Mouse (Mus musculus) forebrain, embryonic 11.5 days (tissue): ENCODE data around the gene Col18a1. TPM values are rescaled to one million over a fixed set of nuclear protein-coding genes. Genes with fewer than 3 reads are reported as not detected.
A peak's percentile ranks its signal among the peaks of the same experiment; 100 is the strongest.

Experiments
- ATAC-seq: fragments of 200-750 bp; cut with Nextera tagmentation; replicated peaks from 2 replicates; pipeline ENCODE4 v1.8.0; 2017; ENCODE audit warnings: moderate TSS enrichment; ENCODE audit not compliant: low FRiP score
- DNase-seq: peaks from one replicate; pipeline ENCODE4 v3.0.0-alpha.2; 2017; ENCODE audit warnings: low spot score
- H3K27ac ChIP-seq: fragments of 300-500 bp; sonication (generic); 2 replicates; pipeline ENCODE4 v1.5.1; 2014; ENCODE audit warnings: low read depth, low read length
- H3K27me3 ChIP-seq: fragments of 300-500 bp; sonication (generic); 2 replicates; pipeline ENCODE4 v1.6.1; 2014; ENCODE audit warnings: mild to moderate bottlenecking, low read length, mixed read lengths; ENCODE audit not compliant: control insufficient read depth, insufficient read depth
- H3K36me3 ChIP-seq: fragments of 300-500 bp; sonication (generic); 2 replicates; pipeline ENCODE4 v1.6.1; 2014; ENCODE audit warnings: mild to moderate bottlenecking, low read length, moderate library complexity, mixed read lengths; ENCODE audit not compliant: control insufficient read depth, insufficient read depth
- H3K4me1 ChIP-seq: fragments of 300-500 bp; sonication (generic); replicated peaks from 2 replicates; pipeline ENCODE4 v1.6.1; 2014; ENCODE audit warnings: low read length, mixed read lengths; ENCODE audit not compliant: control insufficient read depth, insufficient read depth
- H3K4me2 ChIP-seq: fragments of 300-500 bp; sonication (generic); 2 replicates; pipeline ENCODE4 v1.6.1; 2014; ENCODE audit warnings: low read depth, mild to moderate bottlenecking, low read length, moderate library complexity, mixed read lengths; ENCODE audit not compliant: severe bottlenecking
- H3K4me3 ChIP-seq: fragments of 300-500 bp; sonication (generic); 2 replicates; pipeline ENCODE4 v1.5.1; 2014; ENCODE audit warnings: low read depth, low read length
- H3K9ac ChIP-seq: fragments of 300-500 bp; sonication (generic); 2 replicates; pipeline ENCODE4 v1.6.1; 2014; ENCODE audit warnings: low read length
- H3K9me3 ChIP-seq: fragments of 300-500 bp; sonication (generic); 2 replicates; pipeline ENCODE4 v1.6.1; 2016; ENCODE audit warnings: low read length, mixed read lengths; ENCODE audit not compliant: control insufficient read depth
- WGBS: fragments of 180-500 bp; shearing (Covaris S2); extraction: QIAGEN DNeasy Blood & Tissue Kit; methylation state at CpG from one replicate; pipeline ENCODE4 v1.1.7; 2014; 5-methylcytosine and 5-hydroxymethylcytosine counted together
- polyA plus RNA-seq: library from polyadenylated mRNA; unstranded; fragments of >200 nt; fragmentation: Nextera tagmentation; extraction: Ambion mirVana; gene quantifications from 2 replicates; pipeline ENCODE4 v1.2.1, GENCODE M21; 2014

Col18a1 gene
- polyA plus RNA-seq, 1 experiment from 2014 or later, result 86.7 TPM

DNA sequence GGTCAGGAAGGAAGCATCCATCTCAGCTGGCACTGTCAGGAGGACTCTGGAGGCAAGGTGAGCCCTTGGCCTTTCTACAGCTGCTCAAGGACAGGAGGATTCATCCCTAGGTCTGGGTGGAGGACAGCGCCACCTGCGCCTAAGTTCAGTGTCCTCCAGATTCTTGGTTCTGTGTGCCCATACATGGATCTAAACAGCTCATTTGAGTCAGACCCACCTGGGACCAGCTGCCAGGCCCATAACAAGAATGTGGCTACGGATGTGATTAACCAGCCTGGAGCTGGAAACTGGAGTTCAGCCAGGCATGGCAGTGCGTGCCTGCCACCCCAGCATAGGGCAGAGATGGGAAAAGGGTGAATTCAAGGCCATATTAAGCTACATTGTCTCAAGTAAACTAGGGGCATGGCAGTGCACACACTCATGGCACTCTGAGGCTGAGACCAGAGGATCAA is 14.8 kb downstream of the Col18a1 start:
- DNase-seq, result no peak
- H3K9me3 ChIP-seq, result no peaks in the 10 kb centered on the region
- H3K27me3 ChIP-seq, result no peaks in the 10 kb centered on the region
- H3K27ac ChIP-seq, result peak overlapping the region; percentile 93
- WGBS, result 32% methylated on average over 4 of the region's 4 CpGs
- peaks cover 27% of the 10 kb centered on the region for H3K4me1 ChIP-seq
- H3K36me3 ChIP-seq, result no peaks in the 10 kb centered on the region
- H3K4me3 ChIP-seq, result no peak overlapping the region
- H3K4me2 ChIP-seq, result peak overlapping the region; percentile 40
- peak; percentile 18 for ATAC-seq
- peak overlapping the region; percentile 43 for H3K9ac ChIP-seq

DNA sequence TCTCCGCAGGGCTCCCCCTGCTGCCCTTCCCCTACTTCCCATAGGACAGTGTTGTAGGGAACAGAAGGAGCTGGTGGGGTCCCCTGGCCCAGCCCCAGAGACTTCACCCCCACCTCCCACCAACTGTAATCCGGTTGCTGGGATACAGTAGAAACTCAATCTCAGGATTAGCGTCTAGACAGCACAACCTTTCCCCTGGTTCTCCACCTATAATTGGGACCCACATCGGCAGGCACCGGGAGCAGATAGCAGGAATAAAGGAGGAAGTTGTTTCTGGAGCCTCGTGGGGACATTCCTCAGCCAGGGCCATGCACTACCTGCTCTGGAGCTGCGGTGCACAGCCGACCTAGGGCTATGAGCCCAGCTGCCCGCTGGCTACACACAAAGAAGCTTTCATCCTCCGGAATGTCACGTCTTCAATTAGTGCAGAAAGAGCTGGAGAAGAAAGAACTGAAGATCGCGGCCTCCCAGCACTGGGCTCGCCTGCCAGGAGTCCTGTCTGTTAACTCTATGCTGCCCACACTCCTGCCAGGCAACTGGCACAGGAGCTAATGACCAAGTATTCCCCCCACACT is 15.3 kb downstream of the Col18a1 start:
- WGBS, result 1% methylated on average over 14 of the region's 14 CpGs
- Histone ChIP-seq H3K4me2 (peak overlapping the region; percentile 40), H3K4me3 (no peak overlapping the region), H3K27me3 (no peaks in the 10 kb centered on the region), H3K9ac (peak overlapping the region; percentile 43), H3K27ac (peak overlapping the region; percentile 93), H3K4me1 (peaks cover 24% of the 10 kb centered on the region), H3K36me3 (no peaks in the 10 kb centered on the region), H3K9me3 (no peaks in the 10 kb centered on the region)
- ATAC-seq (peak; percentile 74), DNase-seq (peak; percentile 82)

DNA sequence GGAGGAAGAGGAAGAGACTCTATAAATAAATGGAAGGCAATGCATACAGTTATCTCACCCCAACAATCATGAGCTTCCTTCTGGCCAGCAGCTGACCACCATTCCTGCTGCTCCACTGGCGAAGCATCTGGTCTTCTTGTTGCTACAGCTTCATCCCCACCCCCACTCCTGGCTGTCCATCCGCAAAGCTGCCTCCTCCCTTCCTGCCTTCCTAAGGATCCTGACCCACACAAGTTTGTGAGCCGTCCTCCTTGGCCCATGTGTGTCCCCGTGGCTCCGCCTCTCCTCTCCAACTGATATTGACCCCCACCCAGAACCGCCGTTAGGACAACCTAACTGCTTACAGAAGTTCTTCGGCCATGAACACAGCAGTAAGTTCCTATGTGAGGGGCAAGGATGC is 16.3 kb downstream of the Col18a1 start:
- 41% methylated on average over 8 of the region's 8 CpGs for WGBS
- ATAC-seq (no peak), DNase-seq (no peak)

DNA sequence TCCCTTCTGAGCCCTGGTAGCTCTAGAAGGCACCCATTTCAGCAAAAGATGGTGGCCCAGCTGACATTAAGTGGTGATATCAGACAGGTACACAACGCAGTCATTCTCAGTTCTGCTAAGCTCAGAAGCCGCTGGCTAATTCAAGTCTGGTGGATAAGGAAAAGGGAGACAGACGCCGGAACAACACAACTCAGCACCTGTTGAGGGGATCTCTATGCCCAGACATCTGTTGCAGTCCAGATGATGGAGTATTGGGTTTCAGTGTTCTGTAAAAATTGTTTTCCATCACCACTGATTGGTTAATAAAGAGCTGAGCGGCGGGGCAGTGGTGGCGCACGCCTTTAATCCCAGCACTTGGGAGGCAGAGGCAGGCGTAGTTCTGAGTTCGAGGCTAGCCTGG is 18.8 kb downstream of the Col18a1 start:
- ATAC-seq (no peak), DNase-seq (no peak)
- no peak overlapping the region for H3K4me2 ChIP-seq
- no peaks in the 10 kb centered on the region for H3K36me3 ChIP-seq
- no peak overlapping the region for H3K9ac ChIP-seq
- WGBS, result 93% methylated on average over 10 of the region's 10 CpGs
- no peak overlapping the region for H3K27ac ChIP-seq
- no peak overlapping the region for H3K4me3 ChIP-seq
- H3K4me1 ChIP-seq, result peaks cover 23% of the 10 kb centered on the region
- no peaks in the 10 kb centered on the region for H3K9me3 ChIP-seq
- H3K27me3 ChIP-seq, result no peaks in the 10 kb centered on the region

More for the DNA sequence above, 16.3 kb downstream of the Col18a1 start:
- Histone ChIP-seq H3K9ac (peak overlapping the region; percentile 21; the same call in 1 of the 2 replicates), H3K9me3 (no peaks in the 10 kb centered on the region), H3K4me2 (no peak overlapping the region), H3K27me3 (no peaks in the 10 kb centered on the region), H3K4me1 (peaks cover 23% of the 10 kb centered on the region), H3K4me3 (no peak overlapping the region), H3K27ac (peak overlapping the region; percentile 93), H3K36me3 (no peaks in the 10 kb centered on the region)

DNA sequence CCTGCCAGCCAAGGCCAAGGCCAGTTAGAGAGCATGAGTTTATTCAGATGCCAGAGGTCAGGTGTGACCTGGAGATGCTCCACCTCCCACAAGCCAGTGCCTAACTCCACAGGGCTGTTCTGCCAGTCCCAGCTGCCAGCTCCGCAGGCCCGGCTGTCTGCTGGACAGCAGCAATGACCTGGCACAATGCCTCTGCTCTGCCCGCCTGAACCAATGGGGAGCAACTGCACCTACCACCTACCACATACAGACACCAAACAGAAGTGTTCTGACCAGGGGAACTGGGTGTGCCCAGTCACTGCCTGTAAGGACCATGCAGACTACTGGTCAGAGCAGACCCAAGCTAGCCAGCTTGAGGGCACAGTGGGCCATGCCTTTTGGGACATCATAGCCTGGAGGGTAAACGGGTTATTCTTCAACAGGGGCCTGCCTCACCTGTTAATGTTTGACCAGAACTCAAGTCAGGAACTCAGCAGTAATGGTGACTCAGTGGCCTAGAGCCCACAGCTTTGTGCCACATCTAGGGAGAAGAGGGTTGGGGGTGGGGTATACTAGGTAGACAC is 19.4 kb downstream of the Col18a1 start:
- Histone ChIP-seq H3K36me3 (no peaks in the 10 kb centered on the region), H3K27ac (no peak overlapping the region), H3K9ac (no peak overlapping the region), H3K9me3 (no peaks in the 10 kb centered on the region), H3K4me1 (peaks cover 23% of the 10 kb centered on the region), H3K4me3 (no peak overlapping the region), H3K27me3 (no peaks in the 10 kb centered on the region), H3K4me2 (no peak overlapping the region)
- 89% methylated on average over 4 of the region's 4 CpGs for WGBS
- DNase-seq, result no peak
- no peak for ATAC-seq

DNA sequence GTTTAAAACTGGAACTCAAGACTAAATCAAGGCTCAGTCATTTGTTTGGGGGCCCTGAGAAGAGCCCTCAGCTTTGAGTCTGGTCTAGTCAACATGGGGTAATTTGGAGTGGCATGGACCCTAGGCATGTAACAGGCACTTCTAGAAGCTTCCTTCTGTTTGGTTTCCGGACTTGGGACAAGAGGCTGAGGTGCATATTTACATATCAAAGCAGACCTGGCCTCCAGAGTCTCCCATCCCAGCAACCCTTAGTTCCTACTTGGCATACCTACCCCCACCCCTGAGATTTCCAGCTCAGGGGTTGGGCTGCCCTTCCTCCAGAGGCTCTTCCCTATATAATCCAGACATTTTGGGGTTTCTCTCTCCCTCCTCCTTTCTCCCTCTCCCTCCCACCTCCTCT is 20.4 kb downstream of the Col18a1 start:
- ATAC-seq (no peak), DNase-seq (no peak)
- H3K9me3 ChIP-seq, result no peaks in the 10 kb centered on the region
- H3K36me3 ChIP-seq, result no peaks in the 10 kb centered on the region
- H3K27ac ChIP-seq, result no peak overlapping the region
- 53% methylated on average over 1 of the region's 1 CpGs for WGBS
- H3K4me1 ChIP-seq, result peaks cover 14% of the 10 kb centered on the region
- H3K4me2 ChIP-seq, result no peak overlapping the region
- no peak overlapping the region for H3K9ac ChIP-seq
- no peak overlapping the region for H3K4me3 ChIP-seq
- no peaks in the 10 kb centered on the region for H3K27me3 ChIP-seq

DNA sequence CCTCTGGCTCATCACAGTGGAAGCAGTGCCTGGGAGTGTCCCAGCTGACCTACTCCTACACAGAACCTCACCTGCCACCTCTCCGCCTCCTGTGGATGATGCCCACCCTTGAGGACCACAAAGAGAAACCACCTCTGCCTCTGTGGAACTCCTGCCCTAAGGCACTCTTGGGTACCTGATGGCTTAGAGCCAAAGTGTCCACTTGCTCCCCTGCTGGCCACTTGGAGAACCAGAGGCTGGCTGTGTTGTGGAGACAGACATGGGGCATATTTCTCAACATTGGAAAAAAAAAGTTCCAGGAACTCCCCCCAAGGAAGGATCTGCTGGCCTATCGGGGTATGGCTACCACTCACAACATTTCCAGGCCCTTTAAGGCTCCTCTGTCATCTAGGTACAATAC is 22.0 kb downstream of the Col18a1 start:
- H3K4me1 ChIP-seq, result peaks cover 2% of the 10 kb centered on the region; the same call in 1 of the 2 replicates
- H3K27ac ChIP-seq, result no peak overlapping the region

DNA sequence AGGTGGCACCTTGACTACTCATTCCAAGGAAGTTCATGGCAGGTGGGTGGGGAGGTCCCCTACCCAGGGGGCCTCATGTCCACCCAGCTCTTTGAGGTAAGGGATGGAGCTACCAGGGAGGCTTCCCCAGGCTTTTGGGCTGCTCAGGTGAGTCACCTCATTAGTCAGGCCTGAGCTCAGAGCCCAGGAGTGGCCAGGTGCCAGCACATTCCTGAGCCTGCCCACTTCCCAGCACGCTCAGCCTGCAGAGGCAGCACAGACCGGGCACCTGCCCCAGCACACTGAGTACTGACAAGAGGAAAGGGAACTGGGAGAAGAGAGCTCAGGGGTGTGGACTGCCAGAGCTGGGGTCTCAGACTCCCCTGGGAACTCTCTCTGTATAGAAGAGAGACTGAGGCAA is 24.0 kb downstream of the Col18a1 start:
- no peak overlapping the region for H3K4me3 ChIP-seq
- no peaks in the 10 kb centered on the region for H3K36me3 ChIP-seq
- WGBS, result 100% methylated on average over 2 of the region's 2 CpGs
- H3K27me3 ChIP-seq, result no peaks in the 10 kb centered on the region
- no peaks in the 10 kb centered on the region for H3K9me3 ChIP-seq
- no peak for ATAC-seq
- no peak overlapping the region for H3K27ac ChIP-seq
- H3K4me2 ChIP-seq, result no peak overlapping the region
- H3K4me1 ChIP-seq, result peaks cover 2% of the 10 kb centered on the region; the same call in 1 of the 2 replicates
- no peak overlapping the region for H3K9ac ChIP-seq
- DNase-seq, result no peak

More for the DNA sequence above, 22.0 kb downstream of the Col18a1 start:
- ATAC-seq, result no peak
- no peak overlapping the region for H3K4me2 ChIP-seq
- no peaks in the 10 kb centered on the region for H3K27me3 ChIP-seq
- no peaks in the 10 kb centered on the region for H3K9me3 ChIP-seq
- 93% methylated on average over 2 of the region's 2 CpGs for WGBS
- no peak overlapping the region for H3K9ac ChIP-seq
- DNase-seq, result no peak
- H3K4me3 ChIP-seq, result no peak overlapping the region
- H3K36me3 ChIP-seq, result no peaks in the 10 kb centered on the region

DNA sequence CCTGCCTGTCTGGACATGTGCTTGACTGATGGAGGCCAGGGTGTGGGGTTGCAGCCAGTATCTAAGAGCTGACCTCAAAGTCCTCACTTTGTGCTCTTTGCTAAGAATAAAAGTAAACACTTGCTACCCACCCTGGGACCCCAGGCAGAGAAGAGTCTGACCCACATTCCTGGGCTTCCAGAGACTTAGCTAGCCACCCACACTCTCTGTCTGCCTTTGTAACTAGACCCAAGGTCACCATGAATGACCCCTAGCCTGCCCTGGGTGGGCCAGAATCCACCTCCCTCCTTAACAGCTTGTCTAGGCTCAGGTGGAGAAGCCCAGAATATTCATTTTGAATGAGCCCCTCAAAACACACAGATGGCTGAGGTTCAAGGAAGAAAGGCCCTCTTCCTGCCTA is 28.0 kb downstream of the Col18a1 start:
- DNase-seq (no peak), ATAC-seq (no peak)
- no peak overlapping the region for H3K9ac ChIP-seq
- H3K4me1 ChIP-seq, result no peaks in the 10 kb centered on the region
- H3K27ac ChIP-seq, result no peak overlapping the region
- H3K4me2 ChIP-seq, result no peak overlapping the region
- no peaks in the 10 kb centered on the region for H3K27me3 ChIP-seq
- no peaks in the 10 kb centered on the region for H3K9me3 ChIP-seq
- H3K36me3 ChIP-seq, result no peaks in the 10 kb centered on the region
- no peak overlapping the region for H3K4me3 ChIP-seq
